Mouse (Mus musculus): ENCODE data around the gene Tbce.
"Not testable (repeated sequence)": the region's sequence is repeated elsewhere in the genome, so short reads cannot be mapped to it uniquely, and the experiment has no call there.

Tbce gene

GRCm38 (mm10) chr13:14034073-14034348, 5.4 kb downstream of the Tbce start:
- DNase-seq (ENCODE audit: low read depth, low spot score): peak; percentile 37

GRCm38 (mm10) chr13:14033309-14034072, 5.9 kb downstream of the Tbce start:
- no peak for DNase-seq (ENCODE audit: low read depth, low spot score)

GRCm38 (mm10) chr13:14026154-14026820, 13.2 kb downstream of the Tbce start:
- no peak for DNase-seq (ENCODE audit: low read depth, low spot score)

- no peak for DNase-seq (ENCODE audit: low read depth, low spot score)
Observed at GRCm38 (mm10) chr13:14025554-14025953, 13.9 kb downstream of the Tbce start.

GRCm38 (mm10) chr13:14021417-14021816, 18.0 kb downstream of the Tbce start:
- DNase-seq (ENCODE audit: low read depth, low spot score): not testable (repeated sequence)

GRCm38 (mm10) chr13:14018852-14019251, 20.6 kb downstream of the Tbce start:
- DNase-seq (ENCODE audit: low read depth, low spot score): no peak

GRCm38 (mm10) chr13:14018283-14018682, 21.2 kb downstream of the Tbce start:
- no peak for DNase-seq (ENCODE audit: low read depth, low spot score)

GRCm38 (mm10) chr13:14015609-14016008, 23.8 kb downstream of the Tbce start:
- no peak for DNase-seq (ENCODE audit: low read depth, low spot score)

- DNase-seq (ENCODE audit: low read depth, low spot score): no peak
Observed at GRCm38 (mm10) chr13:14014540-14014939, 24.9 kb downstream of the Tbce start.

GRCm38 (mm10) chr13:14014001-14014400, 25.4 kb downstream of the Tbce start:
- no peak for DNase-seq (ENCODE audit: low read depth, low spot score)

GRCm38 (mm10) chr13:14011454-14011995, 27.9 kb downstream of the Tbce start:
- no peak for DNase-seq (ENCODE audit: low read depth, low spot score)

- DNase-seq (ENCODE audit: low read depth, low spot score): no peak
Observed at GRCm38 (mm10) chr13:14006056-14006455, 33.4 kb downstream of the Tbce start.

GRCm38 (mm10) chr13:14004999-14005398, 34.4 kb downstream of the Tbce start:
- DNase-seq (ENCODE audit: low read depth, low spot score): no peak

- no peak for DNase-seq (ENCODE audit: low read depth, low spot score)
Observed at GRCm38 (mm10) chr13:14004086-14004485, 35.4 kb downstream of the Tbce start.

GRCm38 (mm10) chr13:14002706-14003105, 36.7 kb downstream of the Tbce start:
- DNase-seq (ENCODE audit: low read depth, low spot score): no peak

- no peak for DNase-seq (ENCODE audit: low read depth, low spot score)
Observed at GRCm38 (mm10) chr13:13997476-13997875, 42.0 kb downstream of the Tbce start.

GRCm38 (mm10) chr13:13995046-13995445, 44.4 kb downstream of the Tbce start:
- no peak for DNase-seq (ENCODE audit: low read depth, low spot score)

GRCm38 (mm10) chr13:13993041-13993440, 46.4 kb downstream of the Tbce start:
- no peak for DNase-seq (ENCODE audit: low read depth, low spot score)

GRCm38 (mm10) chr13:13990391-13990790, 49.0 kb downstream of the Tbce start:
- DNase-seq (ENCODE audit: low read depth, low spot score): no peak

GRCm38 (mm10) chr13:13989135-13989534, 50.3 kb downstream of the Tbce start:
- DNase-seq (ENCODE audit: low read depth, low spot score): no peak

- peak; percentile 17 for DNase-seq (ENCODE audit: low read depth, low spot score)
Observed at GRCm38 (mm10) chr13:13983523-13983922, 55.9 kb downstream of the Tbce start.

GRCm38 (mm10) chr13:13981842-13982241, 57.6 kb downstream of the Tbce start:
- not testable (repeated sequence) for DNase-seq (ENCODE audit: low read depth, low spot score)

- DNase-seq (ENCODE audit: low read depth, low spot score): no peak
Observed at GRCm38 (mm10) chr13:13969796-13970195, 69.6 kb downstream of the Tbce start.

Measured in ZHBTc4 (cell line).